ENCODE assay signal across 8 mouse cellular contexts in genomic region chr6:81924304-81924703, GRCm38 (mm10). TPM values are rescaled to one million over a fixed set of nuclear protein-coding genes. Genes with fewer than 3 reads are reported as not detected.
DNase-seq lines count a peak whose midpoint lies in the region; ATAC-seq and TF ChIP-seq lines count a peak whose summit lies in the region.

No protein-coding gene starts in this region.

- peak overlapping the region; percentile 97; the same call in 1 of the 2 replicates for H3K27ac ChIP-seq in heart, embryonic 10.5 days
- no peak overlapping the region for H3K27ac ChIP-seq in forebrain, embryonic 14.5 days (ENCODE audit: low read depth, low read length)
- H3K27ac ChIP-seq in liver, embryonic 16.5 days (ENCODE audit: low read length) = no peak overlapping the region

- peak overlapping the region; percentile 58 for H3K4me2 ChIP-seq in forebrain, embryonic 14.5 days (ENCODE audit: low read length)
- peak overlapping the region; percentile 77 for H3K4me2 ChIP-seq in liver, embryonic 16.5 days (ENCODE audit: low read depth, low read length)

- no peaks in the 10 kb centered on the region for H3K27me3 ChIP-seq in heart, embryonic 10.5 days (ENCODE audit: insufficient read depth, poor library complexity, severe bottlenecking)
- H3K27me3 ChIP-seq in G1E (ENCODE audit: insufficient read depth, low read length) = no peaks in the 10 kb centered on the region
- no peaks in the 10 kb centered on the region for H3K27me3 ChIP-seq in forebrain, embryonic 14.5 days (replicated peaks; ENCODE audit: control insufficient read depth, insufficient read depth, low read length)
- no peaks in the 10 kb centered on the region for H3K27me3 ChIP-seq in liver, embryonic 16.5 days (ENCODE audit: control insufficient read depth, insufficient read depth, low read depth, low read length)

- H3K9ac ChIP-seq in forebrain, embryonic 14.5 days (ENCODE audit: low read length) = peak overlapping the region; percentile 79
- peak overlapping the region; percentile 87 for H3K9ac ChIP-seq in liver, embryonic 16.5 days (ENCODE audit: low read depth, low read length)

- H3K4me1 ChIP-seq in heart, embryonic 10.5 days = 0 out of 2 replicates have a peak, but pooled peaks cover 7% of the 10 kb centered on the region
- peaks cover 33% of the 10 kb centered on the region for H3K4me1 ChIP-seq in G1E (ENCODE audit: insufficient read depth, low read depth, low read length)
- H3K4me1 ChIP-seq in forebrain, embryonic 14.5 days (ENCODE audit: control insufficient read depth, insufficient read depth, low read length) = peaks cover 6% of the 10 kb centered on the region
- peaks cover 2% of the 10 kb centered on the region for H3K4me1 ChIP-seq in liver, embryonic 16.5 days (ENCODE audit: control insufficient read depth, low read depth, low read length)

- ATAC-seq in G1E (ENCODE audit: extremely low read depth, insufficient number of reproducible peaks, low FRiP score, poor library complexity, severe bottlenecking) = peak; percentile 45
- ATAC-seq in forebrain, embryonic 14.5 days = peak; percentile 45; the same call in 1 of the 2 replicates
- 0 out of 2 replicates have a peak, but pooled peaks have one; percentile 38 for ATAC-seq in liver, embryonic 16.5 days (ENCODE audit: low read depth)

- WGBS in heart, embryonic 10.5 days = 22% methylated on average over 5 of the region's 5 CpGs
- 13% methylated on average over 5 of the region's 5 CpGs for WGBS in forebrain, embryonic 14.5 days
- 9% methylated on average over 5 of the region's 5 CpGs for WGBS in liver, embryonic 16.5 days (ENCODE audit: insufficient replicate concordance)

- peak overlapping the region; percentile 92 for H3K4me3 ChIP-seq in heart, embryonic 10.5 days
- peak overlapping the region; percentile 89 for H3K4me3 ChIP-seq in G1E (ENCODE audit: low read depth, low read length)
- peak overlapping the region; percentile 66 for H3K4me3 ChIP-seq in forebrain, embryonic 14.5 days (ENCODE audit: low read depth, low read length)
- peak overlapping the region; percentile 85 for H3K4me3 ChIP-seq in liver, embryonic 16.5 days (ENCODE audit: low read depth, low read length)

- no peaks in the 10 kb centered on the region for H3K9me3 ChIP-seq in heart, embryonic 10.5 days
- no peaks in the 10 kb centered on the region for H3K9me3 ChIP-seq in G1E (replicated peaks)
- no peaks in the 10 kb centered on the region for H3K9me3 ChIP-seq in forebrain, embryonic 14.5 days (replicated peaks; ENCODE audit: control insufficient read depth, low read length)
- no peaks in the 10 kb centered on the region for H3K9me3 ChIP-seq in liver, embryonic 16.5 days (replicated peaks; ENCODE audit: control insufficient read depth, low read length)

- no peak for TF ChIP-seq CTCF in G1E (IDR thresholded peaks at IDR 0.05; ENCODE audit: low read depth, low read length)

- H3K36me3 ChIP-seq in heart, embryonic 10.5 days = peaks cover 27% of the 10 kb centered on the region
- peaks cover 43% of the 10 kb centered on the region for H3K36me3 ChIP-seq in G1E (replicated peaks)
- peaks cover 35% of the 10 kb centered on the region for H3K36me3 ChIP-seq in forebrain, embryonic 14.5 days (ENCODE audit: control insufficient read depth, insufficient read depth, low read length)
- H3K36me3 ChIP-seq in liver, embryonic 16.5 days (ENCODE audit: control insufficient read depth, insufficient read depth) = peaks cover 8% of the 10 kb centered on the region

- no peak for DNase-seq in heart, embryonic 10.5 days (ENCODE audit: low spot score)
- no peak for DNase-seq in heart, adult 11 months
- peak; percentile 19 for DNase-seq in G1E (ENCODE audit: low spot score)
- DNase-seq in forebrain, embryonic 14.5 days (ENCODE audit: low spot score) = peak; percentile 8
- no peak for DNase-seq in T-cell, adult 2 months (ENCODE audit: low spot score)
- DNase-seq in frontal cortex, postnatal 25 days (ENCODE audit: low spot score in 2 of 2) = no peak
- no peak for DNase-seq in gastrocnemius, adult 18-20 months (ENCODE audit: low spot score)

RNA-seq across cellular contexts. Expression of gene Gcfc2, which starts 0.8 kb away (rescaled TPM):
- polyA plus RNA-seq in heart, embryonic 10.5 days (2016; fragmentation: Nextera tagmentation; extraction: Ambion mirVana) = 6.4 and 10.1 TPM in 2 replicates
- total RNA-seq in G1E (2014; fragmentation: Nextera tagmentation) (69.0 and 77.4 TPM in 2 replicates), G1E (2017) (48.2 and 57.4 TPM in 2 replicates)
- polyA plus RNA-seq in G1E (2012) = 5.0 and 5.9 TPM in 2 replicates
- 6.9 and 8.6 TPM in 2 replicates for polyA plus RNA-seq in forebrain, embryonic 14.5 days (2014; fragmentation: Nextera tagmentation; extraction: Ambion mirVana)
- polyA plus RNA-seq in liver, embryonic 16.5 days (2015; fragmentation: Nextera tagmentation; extraction: Ambion mirVana) = 2.2 and 2.6 TPM in 2 replicates
- 1 to 10 TPM; 1.3 to 2.1 TPM for total RNA-seq in gastrocnemius, adult 18-20 months (2021)

RNA-seq across cellular contexts. Expression of gene Mrpl19, which starts 41.5 kb away (rescaled TPM):
- 75.8 and 83.3 TPM in 2 replicates for polyA plus RNA-seq in heart, embryonic 10.5 days (2016; fragmentation: Nextera tagmentation; extraction: Ambion mirVana)
- total RNA-seq in G1E (2014; fragmentation: Nextera tagmentation) (29.3 and 30.2 TPM in 2 replicates), G1E (2017) (20.3 and 26.4 TPM in 2 replicates)
- 4.5 and 6.4 TPM in 2 replicates for polyA plus RNA-seq in G1E (2012)
- polyA plus RNA-seq in forebrain, embryonic 14.5 days (2014; fragmentation: Nextera tagmentation; extraction: Ambion mirVana) = 32.9 and 33.5 TPM in 2 replicates
- 15.5 and 18.3 TPM in 2 replicates for polyA plus RNA-seq in liver, embryonic 16.5 days (2015; fragmentation: Nextera tagmentation; extraction: Ambion mirVana)
- total RNA-seq in gastrocnemius, adult 18-20 months (2021) = 10 to 100 TPM; 18.1 to 18.5 TPM

Comparison
In these comparisons a context has a peak if more than half of its experiments do, and no peak if none do; other contexts are left out.
1. DNase-seq: peak in G1E (single experiment) and forebrain, embryonic 14.5 days (single experiment); none in heart, embryonic 10.5 days (single experiment), heart, adult 11 months (single experiment), T-cell, adult 2 months (single experiment), frontal cortex, postnatal 25 days (0 of 2) and gastrocnemius, adult 18-20 months (single experiment).
2. Peak in every context shown above with its lines, with median percentiles within 50 percentile points of each other: H3K4me3 ChIP-seq and ATAC-seq.